Comparison of ENCODE assay signal across 1 mouse cellular context in the genomic region with DNA sequence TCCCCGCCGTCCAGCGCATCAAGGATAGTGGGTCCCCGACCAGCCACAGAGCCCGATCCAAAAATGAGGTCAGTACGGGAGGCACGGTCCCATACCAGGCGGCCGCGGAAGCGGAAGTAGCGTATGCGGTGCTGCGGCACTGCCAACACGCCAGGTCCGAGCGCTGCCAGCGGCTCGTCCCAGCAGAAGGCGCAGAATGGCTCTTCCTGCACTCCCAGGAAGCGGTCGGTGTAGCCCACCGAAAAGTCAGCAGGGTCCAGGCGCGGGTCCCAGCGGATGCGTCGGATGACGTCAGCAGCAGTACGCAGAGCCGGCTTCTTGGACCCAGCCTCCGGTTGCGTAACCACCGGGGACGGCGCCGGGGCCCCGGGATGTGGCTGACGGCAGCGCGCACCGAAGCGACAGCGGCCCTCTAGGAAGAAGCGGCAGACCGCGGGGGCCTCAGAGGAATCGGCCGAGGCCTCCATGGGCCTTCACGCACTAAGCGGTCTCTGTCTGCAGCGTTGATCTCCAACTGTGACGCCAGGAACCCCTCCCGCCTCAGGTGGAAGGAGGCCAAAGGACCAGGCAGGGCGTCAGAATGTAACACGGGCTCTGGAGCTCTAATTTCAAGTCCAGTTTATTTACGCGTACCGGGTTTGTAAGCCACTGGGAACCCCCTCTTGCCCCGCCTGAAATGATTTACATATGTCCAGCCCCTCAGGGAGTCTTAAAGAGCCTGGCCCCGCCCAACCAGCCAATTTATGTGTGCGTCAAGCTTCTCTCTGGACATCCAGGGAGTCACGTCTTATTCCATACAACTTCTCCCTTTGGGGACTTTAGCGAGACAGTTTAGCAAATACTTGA.
TF ChIP-seq lines count a peak whose summit lies in the region.

No protein-coding gene starts in this region.

TF ChIP-seq in CH12.LX, 34 proteins besides CTCF, POLR2A, EP300 and RAD21:
- TF ChIP-seq USF1 (IDR thresholded peaks at IDR 0.05; ENCODE audit: low read depth, low read length) (no peak), TBP (conservative IDR thresholded peaks at IDR 0.05; ENCODE audit: low read depth, low read length) (peak; percentile 78; the same call in 1 of the 2 replicates), MAFK (IDR thresholded peaks at IDR 0.05; ENCODE audit: insufficient replicate concordance, low read length) (no peak), CHD2 (IDR thresholded peaks at IDR 0.05; ENCODE audit: low read length) (no peak), JUN (IDR thresholded peaks at IDR 0.05; ENCODE audit: insufficient read depth, low read depth, low read length) (no peak), MYC (IDR thresholded peaks at IDR 0.05; ENCODE audit: low read depth, low read length) (no peak), JUND (conservative IDR thresholded peaks at IDR 0.05; ENCODE audit: low read depth, low read length) (no peak), ZKSCAN1 (IDR thresholded peaks at IDR 0.05; ENCODE audit: borderline replicate concordance, low read depth, low read length) (no peak), MXI1 (IDR thresholded peaks at IDR 0.05; ENCODE audit: low read depth, low read length) (peak; percentile 22; the same call in 1 of the 2 replicates), MAZ (IDR thresholded peaks at IDR 0.05; ENCODE audit: low read depth, low read length) (peak; percentile 81), NRF1 (IDR thresholded peaks at IDR 0.05; ENCODE audit: low read depth, low read length) (0 out of 2 replicates have a peak, but pooled peaks have one; percentile 18), ELF1 (IDR thresholded peaks at IDR 0.05; ENCODE audit: low read depth, low read length) (peak; percentile 90), SIN3A (IDR thresholded peaks at IDR 0.05; ENCODE audit: low read length) (peak; percentile 69), USF2 (conservative IDR thresholded peaks at IDR 0.05; ENCODE audit: low read depth, low read length) (no peak), BHLHE40 (IDR thresholded peaks at IDR 0.05; ENCODE audit: low read depth, low read length) (no peak; the same call in 1 of the 2 replicates), KAT2A (IDR thresholded peaks at IDR 0.05; ENCODE audit: insufficient replicate concordance, low read length) (0 out of 2 replicates have a peak, but pooled peaks have one; percentile 30), MEF2A (IDR thresholded peaks at IDR 0.05; ENCODE audit: borderline replicate concordance, low read depth, low read length) (no peak; the same call in 1 of the 2 replicates), TCF12 (IDR thresholded peaks at IDR 0.05; ENCODE audit: low read depth, low read length) (peak; percentile 50; the same call in 1 of the 2 replicates), SMC3 (IDR thresholded peaks at IDR 0.05; ENCODE audit: low read depth, low read length) (no peak), POLR2AphosphoS2 (IDR thresholded peaks at IDR 0.05; ENCODE audit: low read depth, low read length) (no peak; the same call in 1 of the 2 replicates), ZNF384 (IDR thresholded peaks at IDR 0.05; ENCODE audit: low read depth, low read length) (no peak), ZMIZ1 (IDR thresholded peaks at IDR 0.05; ENCODE audit: low read depth, low read length) (no peak; the same call in 1 of the 2 replicates), ZC3H11A (IDR thresholded peaks at IDR 0.05; ENCODE audit: low read depth, low read length) (no peak), PAX5 (IDR thresholded peaks at IDR 0.05; ENCODE audit: low read length) (no peak), RCOR1 (conservative IDR thresholded peaks at IDR 0.05; ENCODE audit: low read depth, low read length) (0 out of 2 replicates have a peak, but pooled peaks have one; percentile 54), CHD1 (IDR thresholded peaks at IDR 0.05; ENCODE audit: low read depth, low read length) (no peak), NELFE (IDR thresholded peaks at IDR 0.05; ENCODE audit: low read depth, low read length) (peak; percentile 64), ETS1 (conservative IDR thresholded peaks at IDR 0.05; ENCODE audit: low read depth, low read length) (no peak), IRF4 (IDR thresholded peaks at IDR 0.05; ENCODE audit: low read depth, low read length) (peak; percentile 9; the same call in 1 of the 2 replicates), MAX (IDR thresholded peaks at IDR 0.05; ENCODE audit: low read length) (no peak; the same call in 1 of the 2 replicates), E2F4 (IDR thresholded peaks at IDR 0.05; ENCODE audit: insufficient replicate concordance, low read depth, low read length) (no peak), HCFC1 (IDR thresholded peaks at IDR 0.05; ENCODE audit: low read depth, low read length) (peak; percentile 62), GABPA (IDR thresholded peaks at IDR 0.05; ENCODE audit: insufficient replicate concordance, low read depth, low read length) (no peak), UBTF (IDR thresholded peaks at IDR 0.05; ENCODE audit: low read depth, low read length) (peak; percentile 66; the same call in 1 of the 2 replicates)
